In the genomic region with DNA sequence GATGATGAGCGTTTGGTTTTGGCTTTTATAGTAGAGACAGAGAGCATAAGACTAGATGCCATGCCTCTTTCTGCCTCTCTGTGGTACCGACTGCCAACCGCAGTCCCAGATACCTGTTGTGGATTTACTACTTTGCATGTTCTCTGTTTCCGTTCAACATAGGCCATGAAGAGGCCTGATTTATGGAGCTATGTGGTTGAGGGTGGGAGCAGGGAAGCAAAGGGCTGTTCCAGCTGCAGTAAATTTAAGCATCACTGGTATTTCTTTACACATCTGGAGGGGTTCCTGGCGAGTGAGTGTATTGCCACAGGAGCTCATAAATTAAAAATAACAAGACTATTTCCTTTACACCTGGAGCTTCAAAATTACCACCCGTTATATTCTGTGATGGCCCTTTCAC, we compare ENCODE assay signal across 17 mouse cellular contexts.
"Had no signal": no experiment of that assay in that cellular context is flagged by ENCODE, and none has a peak within 500 bp of the region (broad histone marks: within the 10 kb centered on the region; RNA-seq: fewer than 3 reads in every experiment).

No protein-coding gene starts in this region.

- ATAC-seq: intestine, embryonic 16.5 days; lung, postnatal 0 days; midbrain, embryonic 15.5 days had no signal

- H3K27ac ChIP-seq: liver, embryonic 14.5 days; midbrain, embryonic 10.5 days; midbrain, embryonic 15.5 days; neural tube, embryonic 13.5 days; stomach, embryonic 15.5 days had no signal

- H3K4me1 ChIP-seq: midbrain, embryonic 15.5 days; stomach, embryonic 15.5 days had no signal

- H3K4me2 ChIP-seq: midbrain, embryonic 15.5 days; neural tube, embryonic 13.5 days; stomach, embryonic 15.5 days had no signal

- H3K9me3 ChIP-seq: midbrain, embryonic 10.5 days; midbrain, embryonic 15.5 days; neural tube, embryonic 13.5 days; stomach, embryonic 15.5 days had no signal

- H3K36me3 ChIP-seq: midbrain, embryonic 10.5 days; midbrain, embryonic 15.5 days; neural tube, embryonic 13.5 days; stomach, embryonic 15.5 days had no signal

- H3K9ac ChIP-seq: liver, embryonic 14.5 days; midbrain, embryonic 15.5 days; neural tube, embryonic 13.5 days; stomach, embryonic 15.5 days had no signal

- H3K27me3 ChIP-seq: midbrain, embryonic 15.5 days; neural tube, embryonic 13.5 days; stomach, embryonic 15.5 days had no signal

- H3K4me3 ChIP-seq: midbrain, embryonic 10.5 days; midbrain, embryonic 15.5 days; neural tube, embryonic 13.5 days; stomach, embryonic 15.5 days had no signal

- DNase-seq: kidney, adult 8-10 months; kidney, postnatal 36 days; layer of hippocampus, adult 9-11 months; layer of hippocampus, postnatal 36 days; liver; lung, adult 2 months; lung, postnatal 36 days; right cerebral cortex, postnatal 14 days; thymus, adult 2 months; thymus, postnatal 25 days had no signal
